Mouse (Mus musculus): ENCODE data around the gene Nfic. TPM values are rescaled to one million over a fixed set of nuclear protein-coding genes. Genes with fewer than 3 reads are reported as not detected.

The Nfic gene
- polyA plus RNA-seq, 1 experiment from 2014 or later = 21.1 TPM

DNA sequence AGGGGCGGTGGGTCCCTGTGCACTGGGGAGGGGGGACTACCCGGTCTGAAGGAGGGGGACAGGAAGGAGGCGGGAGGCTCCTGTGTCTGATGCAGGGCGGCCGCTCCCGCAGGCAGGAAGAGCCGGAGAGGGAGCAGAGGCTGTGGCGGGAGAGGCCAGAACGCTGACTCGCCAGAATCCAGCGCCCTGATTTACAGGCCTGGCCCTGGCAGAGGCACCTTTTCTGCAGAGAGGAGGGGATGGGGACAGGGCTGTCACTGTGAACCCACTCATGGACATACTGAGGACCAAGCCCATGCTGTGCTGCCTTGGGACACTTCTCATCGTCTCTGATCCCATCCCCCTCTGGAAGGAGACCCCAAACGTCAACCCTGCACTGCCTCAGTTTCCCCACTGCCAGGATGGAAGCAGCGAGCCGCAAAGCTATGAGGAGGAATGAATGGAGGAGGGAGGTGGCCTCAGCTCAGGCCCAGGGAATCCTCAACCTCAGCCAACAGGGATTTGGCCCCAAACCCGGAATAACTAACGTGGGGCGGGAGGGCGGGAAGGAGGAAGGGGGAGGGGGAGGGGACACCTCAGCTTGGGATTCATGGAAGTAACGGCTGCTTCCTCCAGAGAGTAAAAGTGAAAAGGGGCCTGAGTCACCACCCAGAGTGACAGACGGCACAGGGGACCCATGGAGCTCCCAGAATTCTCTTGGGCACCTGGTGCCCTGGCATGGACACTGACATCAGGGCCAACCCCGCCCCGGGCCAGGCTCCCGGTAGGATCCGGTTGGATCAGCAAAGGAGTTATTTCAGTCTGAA lies 31.0 kb downstream of the Nfic start:
- ATAC-seq (no peak), DNase-seq (peak; percentile 29)
- 34% methylated on average over 23 of the region's 25 CpGs for WGBS (ENCODE audit: insufficient replicate concordance)
- Histone ChIP-seq H3K9me3 (ENCODE audit: low read length) (no peaks in the 10 kb centered on the region), H3K27me3 (ENCODE audit: insufficient read depth, low read length) (peaks cover 25% of the 10 kb centered on the region), H3K4me1 (ENCODE audit: insufficient read depth) (peaks cover 28% of the 10 kb centered on the region), H3K36me3 (replicated peaks; ENCODE audit: insufficient read depth, low read length) (no peaks in the 10 kb centered on the region), H3K4me3 (ENCODE audit: low read depth, low read length) (no peak overlapping the region), H3K9ac (replicated peaks) (no peak overlapping the region), H3K4me2 (ENCODE audit: low read depth, low read length) (0 out of 2 replicates have a peak overlapping the region, but pooled peaks have one; percentile 22), H3K27ac (ENCODE audit: low read depth) (no peak overlapping the region; the same call in 1 of the 2 replicates)
- TF ChIP-seq CTCF (IDR thresholded peaks at IDR 0.05; ENCODE audit: low read depth) (no peak), EP300 (IDR thresholded peaks at IDR 0.05; ENCODE audit: low read depth) (no peak)

DNA sequence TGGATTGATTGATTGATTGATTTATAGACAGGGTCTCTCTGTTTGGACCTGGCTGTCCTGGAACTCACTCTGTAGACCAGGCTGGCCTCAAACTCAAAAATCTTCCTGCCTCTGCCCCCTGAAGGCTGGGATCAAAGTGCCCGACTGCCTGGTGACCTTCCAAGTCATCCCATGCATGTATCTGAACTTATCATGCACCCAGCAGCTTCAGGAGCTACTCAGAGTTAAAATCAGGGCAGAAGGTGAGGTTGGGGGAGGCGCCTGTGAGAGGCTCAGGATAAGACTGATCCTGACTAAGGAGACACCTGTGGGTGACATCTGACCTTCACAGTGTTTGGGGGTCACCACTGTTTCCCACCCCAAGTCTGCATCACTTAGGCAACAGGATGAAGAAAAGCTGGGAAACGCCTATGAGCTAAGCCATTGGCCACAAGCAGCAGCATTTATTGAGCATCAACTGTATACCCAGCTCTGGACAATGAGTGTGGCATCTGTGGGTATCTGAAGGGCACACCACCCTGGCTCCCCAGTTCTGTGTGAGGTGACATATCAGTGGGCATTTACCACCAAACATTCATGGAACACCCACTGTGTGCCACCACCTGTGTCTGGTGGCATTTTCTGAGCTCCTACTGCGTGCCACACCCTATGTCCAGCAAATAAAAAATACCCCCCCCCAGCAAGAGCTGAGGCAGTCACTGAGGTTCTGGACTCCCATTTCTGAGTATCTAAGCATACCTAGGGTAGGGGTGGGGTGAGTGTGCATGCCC lies 31.8 kb downstream of the Nfic start:
- no peak overlapping the region for H3K4me2 ChIP-seq (ENCODE audit: low read depth, low read length)
- no peak for DNase-seq
- H3K27me3 ChIP-seq (ENCODE audit: insufficient read depth, low read length) = peaks cover 25% of the 10 kb centered on the region
- H3K27ac ChIP-seq (ENCODE audit: low read depth) = no peak overlapping the region
- 0 out of 2 replicates have a peak, but pooled peaks cover 2% of the 10 kb centered on the region for H3K36me3 ChIP-seq (replicated peaks; ENCODE audit: insufficient read depth, low read length)
- no peak overlapping the region for H3K9ac ChIP-seq (replicated peaks)
- no peak overlapping the region for H3K4me3 ChIP-seq (ENCODE audit: low read depth, low read length)
- H3K4me1 ChIP-seq (ENCODE audit: insufficient read depth) = peaks cover 26% of the 10 kb centered on the region
- no peaks in the 10 kb centered on the region for H3K9me3 ChIP-seq (ENCODE audit: low read length)
- 58% methylated on average over 4 of the region's 4 CpGs for WGBS (ENCODE audit: insufficient replicate concordance)
- TF ChIP-seq CTCF (IDR thresholded peaks at IDR 0.05; ENCODE audit: low read depth) = no peak
- TF ChIP-seq EP300 (IDR thresholded peaks at IDR 0.05; ENCODE audit: low read depth) = no peak
- ATAC-seq = no peak

- Histone ChIP-seq H3K4me1 (ENCODE audit: insufficient read depth) (peaks cover 29% of the 10 kb centered on the region), H3K27me3 (ENCODE audit: insufficient read depth, low read length) (peaks cover 24% of the 10 kb centered on the region)
Observed at GRCm38 (mm10) chr10:81422661-81423217, 32.7 kb downstream of the Nfic start.

GRCm38 (mm10) chr10:81422191-81422590 lies 33.2 kb downstream of the Nfic start:
- Histone ChIP-seq H3K9ac (replicated peaks) (no peak overlapping the region; the same call in 1 of the 2 replicates), H3K4me2 (ENCODE audit: low read depth, low read length) (no peak overlapping the region), H3K4me1 (ENCODE audit: insufficient read depth) (peaks cover 30% of the 10 kb centered on the region), H3K36me3 (replicated peaks; ENCODE audit: insufficient read depth, low read length) (0 out of 2 replicates have a peak, but pooled peaks cover 2% of the 10 kb centered on the region), H3K4me3 (ENCODE audit: low read depth, low read length) (no peak overlapping the region), H3K27me3 (ENCODE audit: insufficient read depth, low read length) (peaks cover 19% of the 10 kb centered on the region), H3K9me3 (ENCODE audit: low read length) (no peaks in the 10 kb centered on the region), H3K27ac (ENCODE audit: low read depth) (peak overlapping the region; percentile 29; the same call in 1 of the 2 replicates)
- no peak for TF ChIP-seq CTCF (IDR thresholded peaks at IDR 0.05; ENCODE audit: low read depth)
- no peak for TF ChIP-seq EP300 (IDR thresholded peaks at IDR 0.05; ENCODE audit: low read depth)
- DNase-seq (peak; percentile 48), ATAC-seq (peak; percentile 81)
- WGBS (ENCODE audit: insufficient replicate concordance) = 68% methylated on average over 6 of the region's 6 CpGs

More at GRCm38 (mm10) chr10:81422661-81423217, 32.7 kb downstream of the Nfic start:
- Histone ChIP-seq H3K9me3 (ENCODE audit: low read length) (no peaks in the 10 kb centered on the region), H3K9ac (replicated peaks) (no peak overlapping the region), H3K4me2 (ENCODE audit: low read depth, low read length) (no peak overlapping the region), H3K27ac (ENCODE audit: low read depth) (peak overlapping the region; percentile 29; the same call in 1 of the 2 replicates), H3K4me3 (ENCODE audit: low read depth, low read length) (no peak overlapping the region), H3K36me3 (replicated peaks; ENCODE audit: insufficient read depth, low read length) (0 out of 2 replicates have a peak, but pooled peaks cover 2% of the 10 kb centered on the region)
- DNase-seq (no peak), ATAC-seq (no peak)
- TF ChIP-seq EP300 (IDR thresholded peaks at IDR 0.05; ENCODE audit: low read depth) (no peak), CTCF (IDR thresholded peaks at IDR 0.05; ENCODE audit: low read depth) (no peak)
- WGBS (ENCODE audit: insufficient replicate concordance) = 74% methylated on average over 3 of the region's 3 CpGs

GRCm38 (mm10) chr10:81421797-81422100 lies 33.7 kb downstream of the Nfic start:
- peaks cover 32% of the 10 kb centered on the region for H3K4me1 ChIP-seq (ENCODE audit: insufficient read depth)
- peak; percentile 71 for ATAC-seq
- 81% methylated on average over 5 of the region's 5 CpGs for WGBS (ENCODE audit: insufficient replicate concordance)
- H3K9ac ChIP-seq (replicated peaks) = no peak overlapping the region; the same call in 1 of the 2 replicates
- peaks cover 15% of the 10 kb centered on the region for H3K27me3 ChIP-seq (ENCODE audit: insufficient read depth, low read length)
- TF ChIP-seq EP300 (IDR thresholded peaks at IDR 0.05; ENCODE audit: low read depth) = no peak
- no peak for TF ChIP-seq CTCF (IDR thresholded peaks at IDR 0.05; ENCODE audit: low read depth)
- no peaks in the 10 kb centered on the region for H3K9me3 ChIP-seq (ENCODE audit: low read length)
- no peak overlapping the region for H3K27ac ChIP-seq (ENCODE audit: low read depth)
- DNase-seq = peak; percentile 35
- no peak overlapping the region for H3K4me2 ChIP-seq (ENCODE audit: low read depth, low read length)
- 0 out of 2 replicates have a peak, but pooled peaks cover 2% of the 10 kb centered on the region for H3K36me3 ChIP-seq (replicated peaks; ENCODE audit: insufficient read depth, low read length)
- no peak overlapping the region for H3K4me3 ChIP-seq (ENCODE audit: low read depth, low read length)

All from liver, postnatal 0 days (tissue).